Mouse (Mus musculus) left cerebral cortex, adult 11 months (tissue): ENCODE measurements around the gene Magix.
A peak's percentile ranks its signal among the peaks of the same experiment; 100 is the strongest.

Source experiments
- DNase-seq: peaks from one replicate; pipeline ENCODE4 v3.0.0; 2022; ENCODE audit warnings: low spot score

Magix gene

DNA sequence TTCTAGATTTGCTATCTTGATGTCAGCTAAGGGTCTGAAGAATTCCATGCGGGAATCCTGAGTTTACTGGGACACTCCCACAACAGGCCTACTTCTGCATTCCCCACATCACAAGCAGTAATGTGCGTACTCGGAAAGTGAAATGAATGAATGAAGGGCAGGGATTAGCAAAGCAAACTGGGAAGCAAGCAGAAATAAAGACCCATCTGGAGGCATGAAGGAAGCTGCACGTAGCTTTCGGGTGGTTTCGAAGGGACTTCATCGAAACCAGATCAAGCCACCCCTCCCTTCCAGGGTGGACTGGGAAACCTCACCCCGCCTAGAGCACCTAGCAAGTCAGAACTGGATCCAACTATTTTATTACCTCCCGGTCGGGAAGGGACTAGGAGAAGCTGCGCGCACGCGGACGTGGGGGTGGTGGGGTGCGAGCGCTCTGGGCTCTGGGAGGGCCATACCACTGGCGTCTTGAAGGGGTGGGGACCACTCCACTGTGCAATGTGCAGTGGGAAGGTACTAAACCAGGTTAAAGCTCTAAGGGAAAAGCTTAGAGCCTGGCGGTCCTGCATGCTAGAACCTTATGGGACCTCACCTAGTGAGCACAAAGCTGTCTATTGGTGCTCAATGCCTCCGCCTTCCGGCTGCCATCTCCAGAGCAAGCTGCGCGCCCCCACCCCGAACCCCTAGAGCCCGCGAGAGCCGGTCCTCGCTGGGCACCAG, 6.6 kb downstream of the Magix start:
- no peak for DNase-seq

DNA sequence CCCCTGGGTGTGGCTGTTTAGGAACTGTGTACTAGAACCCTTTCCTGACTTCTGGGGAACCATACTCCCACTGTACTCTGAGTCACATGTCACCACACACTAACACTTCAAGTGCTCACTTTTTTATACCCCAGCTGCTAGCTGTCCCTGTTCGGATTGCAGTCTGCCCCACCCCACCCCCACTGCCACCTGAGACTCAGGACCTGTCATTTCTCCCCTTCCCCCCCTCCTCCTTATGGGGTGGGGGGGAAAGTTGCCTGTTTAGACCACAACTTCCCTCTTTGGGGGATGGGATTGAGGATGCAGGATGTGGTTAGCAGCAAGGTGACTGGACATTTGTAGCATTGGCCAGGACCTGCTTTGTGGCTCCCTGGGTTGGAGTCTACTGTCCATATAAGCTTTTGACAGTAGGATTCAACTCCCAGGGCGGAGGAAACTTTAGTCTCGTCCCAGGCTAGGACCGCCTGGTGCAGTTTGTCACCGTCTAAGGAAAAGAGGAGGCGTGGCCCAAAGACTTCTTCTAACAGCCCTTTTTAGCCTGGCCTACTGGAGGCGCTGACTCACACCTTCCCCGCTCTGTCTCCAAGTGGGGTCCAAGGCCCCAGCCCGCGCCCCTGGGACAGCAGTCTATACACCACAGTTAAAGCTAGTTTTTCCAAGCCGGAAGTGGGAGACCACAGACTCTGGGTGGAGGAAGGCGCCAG, 7.3 kb downstream of the Magix start:
- no peak for DNase-seq

DNA sequence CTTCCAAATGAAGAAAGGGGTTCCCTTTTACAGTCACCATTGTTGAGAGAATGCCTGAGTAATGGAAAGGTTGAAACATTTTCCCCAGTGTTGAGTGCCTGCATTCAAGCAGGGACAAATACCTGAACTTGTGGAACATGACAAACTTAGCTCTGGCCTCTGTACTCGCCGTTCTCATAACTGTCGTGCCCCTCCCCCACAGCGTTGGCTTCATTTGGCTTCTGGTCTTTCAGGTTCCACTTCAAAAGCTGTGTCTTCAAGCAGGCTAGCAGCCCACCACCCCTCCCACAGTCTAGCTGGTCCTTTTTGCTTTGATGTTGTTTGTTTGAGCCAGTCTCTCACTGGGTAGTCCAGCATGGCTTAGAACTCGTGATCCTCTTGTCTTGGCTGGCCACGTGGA, 8.3 kb downstream of the Magix start:
- no peak for DNase-seq

DNA sequence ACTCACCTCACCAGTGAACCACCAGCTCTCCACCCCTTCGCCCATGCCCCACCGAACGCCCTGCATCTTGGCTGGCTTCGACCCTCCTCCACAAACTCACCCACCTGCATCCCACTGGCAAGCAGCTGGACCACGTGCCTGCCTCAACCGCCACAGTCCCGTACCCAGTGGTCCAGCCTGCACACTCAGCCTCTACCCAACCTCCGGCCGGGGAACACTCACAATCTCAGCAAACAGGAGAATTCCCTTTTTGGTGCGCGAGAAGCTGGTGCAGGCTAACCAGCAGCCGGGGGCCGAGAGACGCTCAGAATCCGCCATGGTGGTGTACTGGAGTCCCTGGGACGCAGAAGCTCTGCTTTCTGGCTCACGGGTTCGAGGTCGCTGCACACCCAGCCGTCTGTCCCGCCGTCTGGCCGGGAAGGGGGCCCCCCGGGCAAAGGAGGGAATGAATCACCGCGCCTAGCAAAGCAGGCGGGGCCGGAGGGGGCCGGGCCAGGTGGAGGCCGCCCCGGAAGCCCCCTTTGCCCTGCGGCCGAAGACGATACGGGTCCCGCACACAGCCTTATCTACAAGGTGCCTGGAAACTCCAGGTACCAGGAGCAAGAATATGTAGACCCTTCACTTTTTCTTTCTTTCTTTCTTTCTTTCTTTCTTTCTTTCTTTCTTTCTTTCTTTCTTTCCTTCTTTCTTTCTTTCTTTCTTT, 10.0 kb downstream of the Magix start, which contains the start of gene Plp2:
TSS of gene Plp2 (minus strand) at position 470 of the 703 bp plus-strand sequence.
- no peak for DNase-seq

DNA sequence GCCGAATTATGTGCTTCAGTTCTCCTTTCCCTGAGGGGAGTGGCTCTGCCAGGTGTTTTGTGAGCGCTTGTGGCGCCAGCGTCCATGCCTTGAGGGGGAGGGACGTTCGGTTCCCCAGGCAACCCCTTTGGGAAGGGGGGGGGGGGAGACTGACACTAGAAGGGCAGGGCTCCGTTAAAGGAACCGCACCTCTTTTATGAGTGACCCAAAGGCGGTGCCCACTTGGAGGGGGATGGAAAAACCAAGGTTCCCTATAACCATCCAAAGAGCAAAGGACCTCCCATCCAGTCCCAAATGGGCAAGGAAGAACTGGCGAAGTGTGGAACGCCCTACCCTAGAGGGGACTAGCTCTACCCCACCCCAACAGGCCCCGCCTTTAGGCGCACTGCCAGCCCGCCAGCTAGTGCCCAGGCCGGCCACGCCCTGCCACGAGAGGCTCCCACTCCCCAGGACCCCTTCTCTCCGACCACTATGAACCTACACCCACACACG, 10.6 kb downstream of the Magix start:
- DNase-seq = no peak

DNA sequence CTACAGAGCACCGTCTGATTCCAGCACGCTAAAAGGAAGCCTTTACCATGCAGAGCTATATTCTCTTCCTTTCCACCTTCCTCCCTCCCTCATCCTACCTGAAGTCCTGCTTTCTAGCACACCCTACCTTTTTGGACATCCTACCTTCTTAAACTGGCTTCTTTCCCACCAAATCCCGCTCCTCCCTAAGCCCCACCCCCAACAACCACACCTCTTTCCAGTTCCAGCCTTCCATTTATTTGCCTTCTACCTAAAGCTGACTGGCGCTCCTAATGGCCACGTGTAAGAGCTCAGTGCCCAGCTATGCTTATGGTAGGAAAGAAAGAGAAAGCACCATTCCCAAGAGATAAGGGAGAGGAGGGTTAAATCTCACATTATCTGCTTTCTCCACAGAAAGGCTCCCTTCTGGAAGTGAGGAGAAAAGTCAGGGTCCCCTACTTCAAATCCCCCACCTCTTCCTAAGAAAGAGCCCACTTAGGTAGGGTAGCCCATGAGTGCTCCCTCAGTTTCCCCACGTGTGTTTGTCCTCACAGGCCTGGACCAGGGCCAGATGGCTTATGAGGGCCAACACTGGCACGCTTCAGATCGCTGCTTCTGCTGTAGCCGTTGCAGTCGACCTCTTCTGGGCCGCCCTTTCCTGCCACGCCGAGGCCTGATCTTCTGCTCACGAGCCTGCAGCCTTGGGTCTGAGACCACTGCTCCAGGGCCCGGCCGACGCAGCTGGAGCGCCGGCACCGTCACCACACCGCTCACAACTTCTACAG, 15.1 kb downstream of the Magix start:
- no peak for DNase-seq

DNA sequence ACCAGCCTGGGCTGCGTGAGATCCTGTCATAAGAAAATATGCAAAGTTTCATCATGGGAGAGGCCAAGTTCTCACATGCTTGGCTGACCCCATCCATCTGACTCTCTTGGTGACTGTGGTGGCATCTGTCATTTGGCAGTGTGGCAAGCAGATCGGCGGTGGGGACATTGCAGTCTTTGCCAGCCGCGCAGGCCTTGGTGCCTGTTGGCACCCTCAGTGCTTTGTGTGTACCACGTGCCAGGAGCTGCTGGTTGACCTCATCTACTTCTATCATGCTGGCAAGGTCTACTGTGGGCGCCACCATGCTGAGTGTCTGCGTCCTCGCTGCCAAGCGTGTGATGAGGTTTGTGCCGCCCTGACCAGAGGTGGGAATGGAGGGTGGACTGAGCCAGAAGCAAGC, 16.3 kb downstream of the Magix start:
- DNase-seq = no peak

DNA sequence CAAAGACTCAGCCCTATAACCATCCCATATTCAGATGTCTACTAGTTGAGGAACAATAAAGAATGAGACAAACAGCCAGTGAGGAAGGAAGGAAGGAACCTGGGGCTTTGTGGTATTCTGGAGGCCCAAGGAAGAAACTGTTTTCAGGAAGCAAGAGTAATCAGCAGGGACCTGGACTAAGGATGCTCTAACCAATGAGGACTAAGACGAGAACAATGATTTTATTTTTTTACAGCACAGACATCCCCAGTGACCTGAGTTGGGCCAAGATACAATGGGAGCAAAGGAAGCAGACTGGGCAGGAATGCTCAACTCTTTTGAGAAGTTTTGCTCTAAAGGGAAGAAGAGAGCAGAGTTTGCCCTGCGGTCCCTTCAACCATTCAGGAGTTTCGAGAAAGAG, 18.1 kb downstream of the Magix start:
- DNase-seq = no peak

DNA sequence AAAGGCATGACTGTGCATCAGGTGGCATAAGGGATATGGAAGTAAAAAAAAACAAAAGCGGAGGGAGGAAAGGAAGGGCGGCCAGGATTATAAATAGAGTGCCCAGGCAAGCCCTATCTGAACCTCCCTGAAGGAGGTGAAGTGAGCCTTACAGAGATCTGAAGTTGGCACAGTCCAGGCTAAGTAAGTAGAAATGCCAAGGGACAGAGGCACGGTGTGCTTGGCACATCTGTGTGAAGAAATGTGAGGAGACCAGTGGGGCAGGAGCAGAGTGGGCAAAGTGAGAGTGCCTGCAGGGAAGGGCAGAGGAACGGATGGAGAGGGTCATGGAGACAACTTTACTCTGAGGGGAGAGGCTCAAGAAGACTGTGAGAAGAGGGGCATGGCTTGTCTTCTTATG, 20.0 kb downstream of the Magix start:
- no peak for DNase-seq

DNA sequence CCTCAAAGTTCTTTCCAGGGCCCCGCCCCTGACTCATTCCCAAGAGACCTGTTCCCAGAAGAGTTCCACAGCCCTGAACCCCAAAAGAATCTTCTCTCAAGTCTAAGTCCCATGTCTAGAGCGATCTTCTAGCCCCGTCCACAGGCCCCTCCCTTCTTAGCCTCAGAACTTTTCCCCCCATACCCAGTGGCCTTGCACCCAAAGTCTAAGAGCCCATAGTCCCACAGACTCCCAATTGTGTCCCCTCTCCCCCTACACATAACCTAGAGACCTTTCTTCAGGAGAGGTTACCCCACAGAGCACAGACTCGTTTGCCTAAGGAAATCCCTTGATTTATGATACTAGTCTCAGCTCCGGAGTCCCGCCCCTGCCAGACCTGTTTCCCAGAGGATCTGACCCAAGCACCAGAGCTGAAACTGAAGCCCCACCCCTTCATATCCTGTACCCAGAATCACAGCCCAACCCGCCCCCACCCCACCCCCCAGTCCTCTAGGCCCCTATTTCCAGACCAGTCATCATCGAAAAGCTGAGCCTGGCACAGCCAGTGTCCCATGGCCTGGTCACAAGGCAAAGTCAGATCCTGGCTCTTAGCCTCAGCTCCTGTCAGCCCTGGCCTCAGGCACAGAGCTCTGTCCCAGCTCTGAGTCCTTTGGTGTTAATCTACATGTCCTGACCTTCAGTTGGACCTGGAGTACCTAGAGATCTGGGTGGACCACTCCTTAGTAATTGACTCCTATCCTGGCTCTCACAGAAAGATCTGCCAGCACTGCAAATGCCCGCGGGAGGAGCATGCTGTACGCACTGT, 22.1 kb downstream of the Magix start:
- no peak for DNase-seq

DNA sequence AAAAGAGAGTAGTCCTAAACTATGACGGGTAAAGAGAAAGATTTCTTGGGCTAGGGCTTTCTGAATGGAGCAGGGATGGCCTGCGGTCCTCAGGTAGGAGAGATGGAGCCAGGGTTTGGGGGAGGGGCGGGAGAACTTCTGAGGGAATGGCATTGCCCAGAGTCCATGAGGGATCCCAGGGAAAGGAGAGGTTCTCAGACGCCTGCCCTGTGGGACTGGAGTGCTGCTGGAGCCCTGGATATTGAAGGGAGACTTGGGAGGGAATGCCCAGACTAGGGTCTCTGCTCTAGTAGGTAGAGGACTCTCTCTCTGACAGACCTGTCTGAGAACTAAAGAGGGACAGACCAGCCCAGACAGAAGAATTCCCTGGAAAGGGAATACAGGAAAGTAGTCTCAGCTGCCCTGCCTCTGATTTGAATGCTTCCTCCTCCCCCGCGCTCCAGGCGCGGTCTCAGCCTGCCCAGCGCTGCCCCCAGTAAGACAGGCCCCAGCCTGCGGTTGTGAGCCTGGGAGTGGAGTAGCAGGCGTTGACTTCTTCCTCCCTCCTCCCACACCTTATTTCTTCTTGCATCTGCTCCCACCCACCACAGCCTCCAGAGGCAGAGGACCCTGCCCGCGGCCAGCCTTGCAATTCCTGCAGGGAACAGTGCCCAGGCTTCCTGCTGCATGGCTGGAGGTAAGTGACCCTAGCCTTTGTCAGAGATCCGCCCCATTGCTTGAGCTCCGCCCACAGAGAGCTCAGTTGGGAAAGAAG, 22.8 kb downstream of the Magix start:
- no peak for DNase-seq

DNA sequence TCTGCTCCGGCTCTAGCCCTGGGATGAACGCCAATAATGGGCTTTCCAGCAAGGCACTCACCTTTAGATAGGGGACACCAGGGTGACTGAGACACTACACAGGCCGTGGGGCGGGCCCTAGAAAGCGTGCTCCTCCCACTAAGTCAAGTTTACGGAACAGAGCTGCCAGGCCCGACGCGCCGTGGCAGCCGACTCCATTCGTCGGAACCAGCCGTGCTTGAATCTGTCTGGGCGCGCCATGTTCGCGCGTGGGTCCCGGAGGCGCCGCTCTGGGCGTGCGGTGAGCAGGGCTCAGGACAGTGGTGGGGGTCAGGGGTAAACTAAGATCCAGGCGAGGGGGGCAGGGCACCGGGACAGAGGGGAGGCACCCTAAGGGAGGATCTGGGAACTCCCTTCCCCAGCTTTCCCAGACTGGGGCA, 23.8 kb downstream of the Magix start, which contains the start of gene Prickle3:
TSS of gene Prickle3 (plus strand) at position 40 of the 419 bp plus-strand sequence.
- DNase-seq = no peak

DNA sequence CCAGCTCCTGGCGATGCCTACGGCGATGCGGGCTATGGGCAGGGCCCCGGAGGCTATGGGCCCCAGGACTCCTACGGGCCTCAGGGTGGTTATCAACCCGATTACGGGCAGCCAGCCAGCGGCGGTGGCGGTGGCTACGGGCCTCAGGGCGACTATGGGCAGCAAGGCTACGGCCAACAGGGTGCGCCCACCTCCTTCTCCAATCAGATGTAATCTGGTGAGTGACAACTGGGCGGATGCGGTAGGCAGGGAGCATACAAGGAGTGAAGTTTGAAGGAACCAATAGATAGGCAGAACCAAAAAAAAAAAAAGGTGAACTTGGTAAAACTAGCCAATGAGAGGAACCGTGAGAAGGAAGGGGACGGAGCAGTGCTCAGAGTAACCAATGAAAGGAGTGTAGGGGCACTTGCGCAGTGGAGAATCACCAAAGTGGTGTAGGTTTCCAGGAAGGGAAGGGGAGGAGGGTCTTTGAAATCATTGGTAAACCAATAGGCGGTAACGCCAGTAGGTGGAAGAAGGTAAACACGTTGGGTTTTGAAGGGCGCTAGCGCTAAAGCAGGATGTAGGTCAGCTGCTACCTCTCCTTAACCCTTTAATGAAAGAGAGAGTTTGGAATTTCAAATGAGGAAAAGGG, 32.3 kb downstream of the Magix start:
- DNase-seq = peak; percentile 79

DNA sequence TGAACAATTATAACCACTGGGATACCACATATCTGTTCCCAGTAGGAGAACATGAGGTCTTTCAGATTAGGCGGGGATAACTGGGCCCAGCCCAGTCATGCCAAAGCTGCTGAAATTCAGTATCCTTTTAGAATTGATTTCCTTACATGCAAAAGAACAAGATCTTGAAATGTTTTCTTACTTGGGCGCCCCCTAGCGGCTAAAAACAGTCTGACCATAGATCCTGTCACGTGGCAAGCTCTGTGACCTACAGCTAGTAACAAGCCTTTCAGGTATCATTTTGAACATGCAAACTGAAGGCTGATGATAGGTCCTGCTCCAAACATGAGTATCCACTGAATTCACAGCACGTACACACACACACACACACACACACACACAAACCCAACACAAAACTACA, 35.7 kb downstream of the Magix start:
- peak; percentile 66 for DNase-seq

DNA sequence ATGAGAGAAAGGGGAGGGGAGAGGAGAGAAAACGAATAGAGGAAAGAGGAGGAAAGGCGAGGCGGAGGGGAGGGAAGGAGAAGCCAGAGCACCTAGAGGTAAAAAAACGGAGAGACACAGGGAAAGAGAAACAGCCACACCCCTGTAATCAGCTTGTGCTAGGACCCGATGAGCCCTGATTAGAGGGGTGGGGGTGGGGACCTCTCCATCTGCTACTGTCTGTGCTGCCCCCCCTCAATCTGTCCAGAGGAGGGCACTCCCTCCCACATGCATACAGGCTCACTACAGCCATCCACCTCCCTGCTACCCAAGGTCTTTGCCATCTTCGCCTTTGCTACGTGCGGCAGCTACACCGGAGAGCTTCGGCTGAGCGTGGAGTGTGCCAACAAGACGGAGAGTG, 40.3 kb downstream of the Magix start:
- DNase-seq = no peak

DNA sequence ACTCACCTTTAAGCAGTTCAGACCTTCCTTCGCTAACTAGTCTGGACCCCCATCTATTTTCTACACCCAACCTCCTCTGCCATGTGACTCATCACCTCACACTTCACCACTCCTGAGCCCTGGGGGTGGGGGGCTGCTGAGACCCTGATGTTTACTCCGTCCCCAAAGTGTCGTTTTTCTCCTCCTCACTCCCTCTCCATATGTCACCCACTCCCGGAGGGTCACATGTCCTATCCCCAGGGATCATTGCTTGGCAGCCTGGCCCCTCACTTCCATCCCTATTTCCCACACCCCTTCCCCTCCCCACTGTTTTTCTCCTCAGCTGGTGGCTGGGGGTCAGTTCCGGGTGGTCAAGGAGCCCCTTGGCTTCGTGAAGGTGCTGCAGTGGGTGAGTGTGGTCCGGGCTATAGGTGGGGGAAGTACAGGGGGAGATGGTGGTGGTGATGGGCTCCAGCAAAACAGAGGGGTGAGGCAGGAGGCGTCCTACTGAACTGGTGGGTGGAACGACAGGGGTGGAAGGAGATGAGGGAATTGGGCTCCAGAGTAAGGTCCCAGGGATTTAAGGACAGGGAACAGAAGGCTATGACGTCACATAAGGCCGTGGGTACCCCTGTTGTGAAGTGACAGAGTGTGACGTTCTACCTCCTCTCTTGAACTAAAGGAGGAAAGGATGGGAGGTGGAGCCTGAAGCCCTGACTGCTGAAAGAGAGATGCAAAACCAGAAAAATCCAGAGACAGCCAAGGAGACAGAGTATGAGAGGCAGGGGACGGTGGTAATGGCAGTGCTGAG, 41.3 kb downstream of the Magix start:
- no peak for DNase-seq

DNA sequence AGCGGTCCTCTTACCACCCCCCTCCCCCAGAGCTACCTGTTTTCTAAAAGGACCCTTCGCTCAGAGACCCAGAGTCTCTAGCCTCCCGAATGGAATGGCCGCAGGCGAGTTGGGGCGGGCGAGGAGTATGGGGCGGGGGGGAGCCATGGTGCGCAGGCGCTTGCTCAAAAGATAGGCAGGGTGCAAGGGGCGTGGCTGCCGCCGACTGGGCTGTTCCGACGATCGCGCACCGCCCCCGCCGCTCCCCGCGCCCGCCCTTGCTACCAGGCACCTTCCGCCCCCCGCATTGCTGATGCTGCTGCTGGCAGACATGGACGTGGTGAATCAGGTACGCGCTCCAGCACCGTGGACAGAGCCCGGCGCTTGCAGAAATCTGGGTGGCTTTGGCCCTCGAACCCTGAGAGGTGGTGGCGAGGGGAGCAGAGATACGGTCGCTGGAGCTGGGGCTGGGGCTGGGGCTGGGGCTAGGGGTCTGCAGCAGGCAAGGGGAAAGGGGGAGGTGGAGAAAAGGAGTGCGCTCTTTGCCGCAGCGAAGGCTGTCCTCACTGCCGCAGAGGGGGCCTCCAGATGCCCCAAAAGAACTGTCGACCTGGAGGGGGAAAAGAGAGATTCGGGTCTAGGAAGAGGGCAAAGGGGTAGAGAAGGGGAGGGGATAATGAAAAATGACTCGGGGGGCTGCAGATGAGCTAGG, 42.5 kb downstream of the Magix start, which contains the start of gene Syp:
TSS of gene Syp (plus strand) at position 71 of the 691 bp plus-strand sequence.
- DNase-seq = peak; percentile 74

DNA sequence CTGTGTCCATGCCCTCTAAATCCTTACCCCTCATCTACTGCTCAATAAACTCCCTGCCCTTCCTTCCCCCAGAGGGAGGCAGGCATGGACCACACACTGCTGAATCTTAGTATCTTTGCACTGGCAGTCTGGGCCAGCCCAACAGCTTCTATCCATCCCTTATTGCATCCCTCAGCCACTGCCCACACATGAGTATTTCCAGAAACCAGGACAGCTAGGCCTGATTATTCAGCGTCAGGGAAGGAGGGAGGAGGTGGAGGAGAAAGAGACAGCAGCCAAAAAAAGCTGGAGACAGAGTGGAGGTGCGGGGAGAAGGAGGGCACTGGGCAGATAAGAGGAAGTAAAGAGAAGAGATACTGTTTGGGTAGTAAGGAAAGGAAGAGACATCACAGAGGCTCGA, 46.0 kb downstream of the Magix start:
- no peak for DNase-seq
